Mouse (Mus musculus): ENCODE measurements around the gene Edc3. TPM values are rescaled to one million over a fixed set of nuclear protein-coding genes. Genes with fewer than 3 reads are reported as not detected.

The Edc3 gene
- polyA plus RNA-seq, 1 experiment = 16.8 TPM

- Histone ChIP-seq H3K79me3 (ENCODE audit: low read depth) (peaks cover 37% of the 10 kb centered on the region), H3K79me2 (ENCODE audit: control insufficient read depth, insufficient read depth) (peaks cover 52% of the 10 kb centered on the region), H3K36me3 (ENCODE audit: control insufficient read depth, insufficient read depth) (peaks cover 28% of the 10 kb centered on the region), H3ac (ENCODE audit: control insufficient read depth, insufficient read length, low read depth) (peak overlapping the region; percentile 82), H3K27me3 (ENCODE audit: control insufficient read depth, insufficient read depth, insufficient read length) (no peaks in the 10 kb centered on the region), H3K4me3 (ENCODE audit: insufficient read depth, poor library complexity, severe bottlenecking) (peak overlapping the region; percentile 66)
- TF ChIP-seq MYOD1 (IDR thresholded peaks at IDR 0.05; ENCODE audit: control insufficient read depth, insufficient read length, low read depth) (no peak), USF1 (IDR thresholded peaks at IDR 0.05; ENCODE audit: low read depth) (no peak), MYOG (IDR thresholded peaks at IDR 0.05; ENCODE audit: control insufficient read depth, extremely low read depth, insufficient read length) (no peak), CEBPB (IDR thresholded peaks at IDR 0.05; ENCODE audit: low read depth) (no peak), CTCF (IDR thresholded peaks at IDR 0.05; ENCODE audit: control insufficient read depth, insufficient read depth, insufficient read length) (no peak), MAX (IDR thresholded peaks at IDR 0.05) (no peak), FOSL1 (IDR thresholded peaks at IDR 0.05; ENCODE audit: insufficient read depth, low read length, poor library complexity, severe bottlenecking) (no peak)
Observed at GRCm38 (mm10) chr9:57764147-57764973, 56.0 kb downstream of the Edc3 start.

- peaks cover 37% of the 10 kb centered on the region for H3K79me3 ChIP-seq (ENCODE audit: low read depth)
- TF ChIP-seq CEBPB (IDR thresholded peaks at IDR 0.05; ENCODE audit: low read depth) (no peak), MYOG (IDR thresholded peaks at IDR 0.05; ENCODE audit: control insufficient read depth, extremely low read depth, insufficient read length) (no peak), CTCF (IDR thresholded peaks at IDR 0.05; ENCODE audit: control insufficient read depth, insufficient read depth, insufficient read length) (no peak), MAX (IDR thresholded peaks at IDR 0.05) (no peak)
- H3K4me3 ChIP-seq (ENCODE audit: insufficient read depth, poor library complexity, severe bottlenecking) = peak overlapping the region; percentile 66
- peak overlapping the region; percentile 82 for H3ac ChIP-seq (ENCODE audit: control insufficient read depth, insufficient read length, low read depth)
- H3K36me3 ChIP-seq (ENCODE audit: control insufficient read depth, insufficient read depth) = peaks cover 22% of the 10 kb centered on the region
- H3K27me3 ChIP-seq (ENCODE audit: control insufficient read depth, insufficient read depth, insufficient read length) = no peaks in the 10 kb centered on the region
- H3K79me2 ChIP-seq (ENCODE audit: control insufficient read depth, insufficient read depth) = peaks cover 49% of the 10 kb centered on the region
Observed at GRCm38 (mm10) chr9:57764974-57765363, 56.6 kb downstream of the Edc3 start.

GRCm38 (mm10) chr9:57765364-57766351 is 57.3 kb downstream of the Edc3 start, which contains the start of gene Clk3:
Clk3 (minus strand) TSS chr9:57765860.
- TF ChIP-seq MYOD1 (IDR thresholded peaks at IDR 0.05; ENCODE audit: control insufficient read depth, insufficient read length, low read depth) (no peak), MAX (IDR thresholded peaks at IDR 0.05) (peak; percentile 26), CEBPB (IDR thresholded peaks at IDR 0.05; ENCODE audit: low read depth) (no peak), CTCF (IDR thresholded peaks at IDR 0.05; ENCODE audit: control insufficient read depth, insufficient read depth, insufficient read length) (no peak), MYOG (IDR thresholded peaks at IDR 0.05; ENCODE audit: control insufficient read depth, extremely low read depth, insufficient read length) (no peak)

GRCm38 (mm10) chr9:57766431-57766830 is 58.1 kb downstream of the Edc3 start:
- Histone ChIP-seq H3K79me2 (ENCODE audit: control insufficient read depth, insufficient read depth) (peaks cover 34% of the 10 kb centered on the region), H3ac (ENCODE audit: control insufficient read depth, insufficient read length, low read depth) (no peak overlapping the region), H3K79me3 (ENCODE audit: low read depth) (peaks cover 31% of the 10 kb centered on the region), H3K36me3 (ENCODE audit: control insufficient read depth, insufficient read depth) (peaks cover 8% of the 10 kb centered on the region), H3K4me3 (ENCODE audit: insufficient read depth, poor library complexity, severe bottlenecking) (no peak overlapping the region), H3K27me3 (ENCODE audit: control insufficient read depth, insufficient read depth, insufficient read length) (no peaks in the 10 kb centered on the region)
- TF ChIP-seq MYOD1 (IDR thresholded peaks at IDR 0.05; ENCODE audit: control insufficient read depth, insufficient read length, low read depth) = no peak
- no peak for TF ChIP-seq CTCF (IDR thresholded peaks at IDR 0.05; ENCODE audit: control insufficient read depth, insufficient read depth, insufficient read length)
- no peak for TF ChIP-seq CEBPB (IDR thresholded peaks at IDR 0.05; ENCODE audit: low read depth)
- no peak for TF ChIP-seq USF1 (IDR thresholded peaks at IDR 0.05; ENCODE audit: low read depth)
- no peak for TF ChIP-seq MAX (IDR thresholded peaks at IDR 0.05)
- TF ChIP-seq MYOG (IDR thresholded peaks at IDR 0.05; ENCODE audit: control insufficient read depth, extremely low read depth, insufficient read length) = no peak
- no peak for TF ChIP-seq FOSL1 (IDR thresholded peaks at IDR 0.05; ENCODE audit: insufficient read depth, low read length, poor library complexity, severe bottlenecking)

More at GRCm38 (mm10) chr9:57765364-57766351, 57.3 kb downstream of the Edc3 start, which contains the start of gene Clk3:
- Histone ChIP-seq H3ac (ENCODE audit: control insufficient read depth, insufficient read length, low read depth) (peak within 1 kb of the TSS; percentile 82), H3K79me2 (ENCODE audit: control insufficient read depth, insufficient read depth) (peaks cover 42% of the 10 kb centered on the region), H3K79me3 (ENCODE audit: low read depth) (peaks cover 37% of the 10 kb centered on the region), H3K36me3 (ENCODE audit: control insufficient read depth, insufficient read depth) (peaks cover 16% of the 10 kb centered on the region), H3K4me3 (ENCODE audit: insufficient read depth, poor library complexity, severe bottlenecking) (peak within 1 kb of the TSS; percentile 66), H3K27me3 (ENCODE audit: control insufficient read depth, insufficient read depth, insufficient read length) (no peaks in the 10 kb centered on the region)

GRCm38 (mm10) chr9:57767231-57767630 is 58.9 kb downstream of the Edc3 start:
- Histone ChIP-seq H3K27me3 (ENCODE audit: control insufficient read depth, insufficient read depth, insufficient read length) (no peaks in the 10 kb centered on the region), H3K79me3 (ENCODE audit: low read depth) (peaks cover 23% of the 10 kb centered on the region), H3ac (ENCODE audit: control insufficient read depth, insufficient read length, low read depth) (no peak overlapping the region), H3K79me2 (ENCODE audit: control insufficient read depth, insufficient read depth) (peaks cover 26% of the 10 kb centered on the region), H3K36me3 (ENCODE audit: control insufficient read depth, insufficient read depth) (peaks cover under 1% of the 10 kb centered on the region), H3K4me3 (ENCODE audit: insufficient read depth, poor library complexity, severe bottlenecking) (no peak overlapping the region)
- no peak for TF ChIP-seq MYOD1 (IDR thresholded peaks at IDR 0.05; ENCODE audit: control insufficient read depth, insufficient read length, low read depth)
- no peak for TF ChIP-seq MYOG (IDR thresholded peaks at IDR 0.05; ENCODE audit: control insufficient read depth, extremely low read depth, insufficient read length)
- TF ChIP-seq USF1 (IDR thresholded peaks at IDR 0.05; ENCODE audit: low read depth) = no peak
- no peak for TF ChIP-seq FOSL1 (IDR thresholded peaks at IDR 0.05; ENCODE audit: insufficient read depth, low read length, poor library complexity, severe bottlenecking)
- TF ChIP-seq CTCF (IDR thresholded peaks at IDR 0.05; ENCODE audit: control insufficient read depth, insufficient read depth, insufficient read length) = no peak
- TF ChIP-seq MAX (IDR thresholded peaks at IDR 0.05) = no peak
- no peak for TF ChIP-seq CEBPB (IDR thresholded peaks at IDR 0.05; ENCODE audit: low read depth)

Measured in C2C12 (cell line).